Mouse (Mus musculus) hindbrain, embryonic 15.5 days (tissue): ENCODE measurements at regions not wholly inside any gene's neighbourhood (a gene's known extent, or its start where the extent isn't known, plus 50 kb on each side); places are given as distances from the start of the nearest gene placed in this dataset.

Experiments
- ATAC-seq: fragments of 200-750 bp; cut with Nextera tagmentation; 2 replicates; pipeline ENCODE4 v1.8.0; 2017; ENCODE audit warnings: low read depth, moderate number of reproducible peaks, moderate TSS enrichment; ENCODE audit not compliant: low FRiP score
- H3K27ac ChIP-seq: fragments of 300-500 bp; sonication (generic); replicated peaks from 2 replicates; pipeline ENCODE4 v1.5.1; 2015; ENCODE audit warnings: mild to moderate bottlenecking, inconsistent platforms
- H3K27me3 ChIP-seq: fragments of 300-500 bp; sonication (generic); 2 replicates; pipeline ENCODE4 v1.6.1; 2015; ENCODE audit warnings: control low read depth, inconsistent platforms
- H3K36me3 ChIP-seq: fragments of 300-500 bp; sonication (generic); 2 replicates; pipeline ENCODE4 v1.6.1; 2015; ENCODE audit warnings: control low read depth, inconsistent platforms
- H3K4me1 ChIP-seq: fragments of 300-500 bp; sonication (generic); replicated peaks from 2 replicates; pipeline ENCODE4 v1.6.1; 2015; ENCODE audit warnings: control low read depth, inconsistent platforms
- H3K4me2 ChIP-seq: fragments of 300-500 bp; sonication (generic); 2 replicates; pipeline ENCODE4 v1.6.1; 2015; ENCODE audit warnings: moderate library complexity, mild to moderate bottlenecking, inconsistent platforms
- H3K4me3 ChIP-seq: fragments of 300-500 bp; sonication (generic); 2 replicates; pipeline ENCODE4 v1.5.1; 2015; ENCODE audit warnings: mild to moderate bottlenecking, inconsistent platforms
- H3K9ac ChIP-seq: fragments of 300-500 bp; sonication (generic); 2 replicates; pipeline ENCODE4 v1.6.1; 2015; ENCODE audit warnings: inconsistent platforms
- H3K9me3 ChIP-seq: fragments of 300-500 bp; sonication (generic); 2 replicates; pipeline ENCODE4 v1.6.1; 2016; ENCODE audit warnings: control low read depth, inconsistent platforms
- WGBS: fragments of 180-500 bp; shearing (Covaris S2); methylation state at CpG from one replicate; pipeline ENCODE4 v1.1.7; 2015; 5-methylcytosine and 5-hydroxymethylcytosine counted together

GRCm38 (mm10) chr12:16250096-16250495, 360.7 kb downstream of the Lpin1 start:
- H3K9ac ChIP-seq: no peak overlapping the region
- no peaks in the 10 kb centered on the region for H3K9me3 ChIP-seq
- H3K4me1 ChIP-seq: no peaks in the 10 kb centered on the region
- ATAC-seq: no peak
- 92% methylated on average over 5 of the region's 5 CpGs for WGBS
- no peak overlapping the region for H3K4me3 ChIP-seq
- no peaks in the 10 kb centered on the region for H3K36me3 ChIP-seq
- H3K4me2 ChIP-seq: no peak overlapping the region
- H3K27ac ChIP-seq: no peak overlapping the region
- H3K27me3 ChIP-seq: no peaks in the 10 kb centered on the region

GRCm38 (mm10) chr12:16239792-16240191, 371.0 kb downstream of the Lpin1 start:
- no peaks in the 10 kb centered on the region for H3K27me3 ChIP-seq
- H3K9ac ChIP-seq: no peak overlapping the region
- H3K4me3 ChIP-seq: no peak overlapping the region
- no peaks in the 10 kb centered on the region for H3K4me1 ChIP-seq
- WGBS: 79% methylated on average over 5 of the region's 5 CpGs
- no peak overlapping the region for H3K27ac ChIP-seq
- no peaks in the 10 kb centered on the region for H3K9me3 ChIP-seq
- no peaks in the 10 kb centered on the region for H3K36me3 ChIP-seq
- no peak overlapping the region for H3K4me2 ChIP-seq
- ATAC-seq: no peak

DNA sequence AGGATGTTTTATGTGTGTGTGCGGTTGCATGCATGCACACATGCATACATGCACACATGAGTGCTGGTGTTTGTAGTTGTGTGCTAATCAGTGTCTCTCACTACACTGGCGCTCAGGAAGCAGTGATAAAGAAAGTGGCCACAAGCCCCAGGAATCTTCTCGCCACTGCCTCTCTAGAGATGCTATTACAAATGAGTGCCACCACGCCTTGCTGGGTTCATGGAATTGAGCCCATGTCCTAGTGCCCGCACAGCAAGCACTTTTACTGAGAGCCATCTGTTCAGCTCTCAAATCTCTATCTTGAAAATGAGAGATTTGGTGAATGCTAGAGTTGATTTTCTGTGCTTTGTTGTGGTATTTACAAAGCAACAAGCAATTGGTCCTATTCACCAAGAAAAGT, 373.3 kb downstream of the Lpin1 start:
- Histone ChIP-seq H3K4me3 (no peak overlapping the region), H3K4me2 (no peak overlapping the region), H3K36me3 (no peaks in the 10 kb centered on the region), H3K4me1 (no peaks in the 10 kb centered on the region), H3K9ac (no peak overlapping the region), H3K27ac (no peak overlapping the region), H3K27me3 (no peaks in the 10 kb centered on the region), H3K9me3 (no peaks in the 10 kb centered on the region)
- WGBS: 78% methylated on average over 5 of the region's 5 CpGs
- no peak for ATAC-seq

- Histone ChIP-seq H3K27ac (no peak overlapping the region), H3K36me3 (no peaks in the 10 kb centered on the region), H3K4me3 (no peak overlapping the region), H3K4me1 (no peaks in the 10 kb centered on the region), H3K27me3 (no peaks in the 10 kb centered on the region), H3K9ac (no peak overlapping the region), H3K4me2 (no peak overlapping the region), H3K9me3 (no peaks in the 10 kb centered on the region)
- WGBS: 89% methylated on average over 3 of the region's 3 CpGs
- no peak for ATAC-seq
Measured at GRCm38 (mm10) chr12:16233559-16233958, 377.2 kb downstream of the Lpin1 start.

DNA sequence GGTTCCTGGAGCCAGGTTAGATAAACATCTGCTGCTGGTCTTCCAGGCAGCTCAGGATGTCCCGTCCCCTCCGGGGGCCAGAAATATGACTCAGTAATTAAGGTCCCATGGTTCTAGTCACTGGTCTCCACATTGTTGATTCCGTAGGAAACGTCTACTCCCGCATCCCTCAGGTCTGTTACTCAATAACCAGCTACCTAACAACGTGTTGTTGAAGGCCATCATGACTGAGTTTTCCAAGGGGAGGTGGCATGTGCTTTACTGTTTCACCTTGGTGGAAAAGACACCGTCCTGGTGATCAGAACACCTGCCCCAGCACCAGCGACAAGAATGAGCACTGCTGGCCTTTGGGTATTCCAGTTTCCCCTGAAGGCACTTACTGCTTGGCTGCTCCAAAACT, 377.9 kb downstream of the Lpin1 start:
- H3K9me3 ChIP-seq: no peaks in the 10 kb centered on the region
- no peaks in the 10 kb centered on the region for H3K4me1 ChIP-seq
- ATAC-seq: no peak
- no peak overlapping the region for H3K4me2 ChIP-seq
- no peaks in the 10 kb centered on the region for H3K27me3 ChIP-seq
- 91% methylated on average over 8 of the region's 8 CpGs for WGBS
- no peak overlapping the region for H3K9ac ChIP-seq
- no peak overlapping the region for H3K4me3 ChIP-seq
- no peaks in the 10 kb centered on the region for H3K36me3 ChIP-seq
- H3K27ac ChIP-seq: no peak overlapping the region

GRCm38 (mm10) chr12:16232051-16232450, 378.7 kb downstream of the Lpin1 start:
- no peak overlapping the region for H3K9ac ChIP-seq
- H3K27ac ChIP-seq: no peak overlapping the region
- no peaks in the 10 kb centered on the region for H3K27me3 ChIP-seq
- 51% methylated on average over 2 of the region's 2 CpGs for WGBS
- no peaks in the 10 kb centered on the region for H3K4me1 ChIP-seq
- ATAC-seq: no peak
- no peaks in the 10 kb centered on the region for H3K36me3 ChIP-seq
- H3K4me2 ChIP-seq: no peak overlapping the region
- no peaks in the 10 kb centered on the region for H3K9me3 ChIP-seq
- no peak overlapping the region for H3K4me3 ChIP-seq

DNA sequence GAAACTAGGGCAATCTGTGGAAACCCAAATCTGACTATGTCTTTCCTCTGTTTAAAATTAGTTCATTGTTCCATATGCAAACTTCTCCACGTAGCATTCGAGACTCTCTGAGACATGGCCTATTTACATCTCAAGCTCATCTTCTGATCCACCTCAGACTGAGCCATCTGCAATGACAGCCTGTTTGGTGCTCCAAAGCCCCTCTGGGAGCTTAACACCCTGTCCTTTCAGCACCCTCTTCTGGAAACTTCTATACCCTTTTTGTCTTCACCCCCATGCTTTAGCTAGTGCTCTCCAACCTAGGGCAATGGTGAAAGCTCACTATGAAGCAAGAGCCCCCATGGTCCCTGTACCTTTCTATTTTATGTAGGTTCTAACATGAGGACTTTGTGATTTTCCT, 379.7 kb downstream of the Lpin1 start:
- H3K9me3 ChIP-seq: no peaks in the 10 kb centered on the region
- no peaks in the 10 kb centered on the region for H3K27me3 ChIP-seq
- no peak overlapping the region for H3K4me2 ChIP-seq
- WGBS: 78% methylated on average over 2 of the region's 2 CpGs
- no peak overlapping the region for H3K9ac ChIP-seq
- no peak overlapping the region for H3K27ac ChIP-seq
- ATAC-seq: no peak
- H3K36me3 ChIP-seq: no peaks in the 10 kb centered on the region
- no peaks in the 10 kb centered on the region for H3K4me1 ChIP-seq
- H3K4me3 ChIP-seq: no peak overlapping the region

- no peaks in the 10 kb centered on the region for H3K27me3 ChIP-seq
- H3K4me2 ChIP-seq: no peak overlapping the region
- WGBS: 94% methylated on average over 2 of the region's 2 CpGs
- ATAC-seq: no peak
- no peak overlapping the region for H3K27ac ChIP-seq
- no peaks in the 10 kb centered on the region for H3K36me3 ChIP-seq
- peaks cover 7% of the 10 kb centered on the region for H3K4me1 ChIP-seq
- H3K4me3 ChIP-seq: no peak overlapping the region
- no peaks in the 10 kb centered on the region for H3K9me3 ChIP-seq
- no peak overlapping the region for H3K9ac ChIP-seq
Measured at GRCm38 (mm10) chr12:16225428-16225827, 385.3 kb downstream of the Lpin1 start.

GRCm38 (mm10) chr12:16222836-16223450, 387.8 kb downstream of the Lpin1 start:
- H3K9ac ChIP-seq: no peak overlapping the region
- WGBS: 56% methylated on average over 9 of the region's 9 CpGs
- H3K4me1 ChIP-seq: peaks cover 7% of the 10 kb centered on the region
- ATAC-seq: 0 out of 2 replicates have a peak, but pooled peaks have one; percentile 19
- H3K4me2 ChIP-seq: no peak overlapping the region
- no peak overlapping the region for H3K27ac ChIP-seq
- no peaks in the 10 kb centered on the region for H3K9me3 ChIP-seq
- no peaks in the 10 kb centered on the region for H3K27me3 ChIP-seq
- no peaks in the 10 kb centered on the region for H3K36me3 ChIP-seq
- H3K4me3 ChIP-seq: no peak overlapping the region

DNA sequence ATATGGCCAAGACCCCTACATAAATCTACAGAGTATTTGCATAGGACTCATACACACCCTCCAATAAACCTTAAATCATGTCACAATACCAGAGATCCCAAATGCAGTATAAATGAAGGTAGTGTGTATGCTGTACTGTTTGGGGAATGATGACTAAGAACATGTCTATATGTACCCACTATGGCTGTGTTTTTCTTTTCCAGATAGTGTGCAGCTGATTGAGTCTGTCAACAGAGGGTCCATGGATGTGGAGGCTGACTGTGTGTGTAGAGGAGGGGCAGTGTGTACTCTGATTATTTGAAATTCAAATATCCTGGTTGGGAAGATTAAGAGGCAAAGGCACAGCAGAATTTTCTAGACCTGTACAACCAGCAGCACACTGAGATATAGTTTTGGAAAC, 388.6 kb downstream of the Lpin1 start:
- Histone ChIP-seq H3K9me3 (no peaks in the 10 kb centered on the region), H3K9ac (no peak overlapping the region), H3K4me1 (peaks cover 7% of the 10 kb centered on the region), H3K36me3 (no peaks in the 10 kb centered on the region), H3K27ac (no peak overlapping the region), H3K4me3 (no peak overlapping the region), H3K27me3 (no peaks in the 10 kb centered on the region), H3K4me2 (no peak overlapping the region)
- ATAC-seq: no peak

GRCm38 (mm10) chr12:16221142-16221541, 389.6 kb downstream of the Lpin1 start:
- Histone ChIP-seq H3K4me2 (no peak overlapping the region), H3K4me3 (no peak overlapping the region), H3K9ac (no peak overlapping the region), H3K36me3 (no peaks in the 10 kb centered on the region), H3K9me3 (no peaks in the 10 kb centered on the region), H3K27me3 (no peaks in the 10 kb centered on the region), H3K4me1 (peaks cover 7% of the 10 kb centered on the region), H3K27ac (no peak overlapping the region)
- 76% methylated on average over 1 of the region's 1 CpGs for WGBS
- ATAC-seq: no peak

- H3K27ac ChIP-seq: no peak overlapping the region
- no peak overlapping the region for H3K4me2 ChIP-seq
- no peaks in the 10 kb centered on the region for H3K9me3 ChIP-seq
- no peak for ATAC-seq
- H3K4me1 ChIP-seq: peaks cover 7% of the 10 kb centered on the region
- 95% methylated on average over 3 of the region's 3 CpGs for WGBS
- no peak overlapping the region for H3K9ac ChIP-seq
- no peaks in the 10 kb centered on the region for H3K36me3 ChIP-seq
- H3K27me3 ChIP-seq: no peaks in the 10 kb centered on the region
- H3K4me3 ChIP-seq: no peak overlapping the region
Measured at GRCm38 (mm10) chr12:16220561-16220960, 390.2 kb downstream of the Lpin1 start.

DNA sequence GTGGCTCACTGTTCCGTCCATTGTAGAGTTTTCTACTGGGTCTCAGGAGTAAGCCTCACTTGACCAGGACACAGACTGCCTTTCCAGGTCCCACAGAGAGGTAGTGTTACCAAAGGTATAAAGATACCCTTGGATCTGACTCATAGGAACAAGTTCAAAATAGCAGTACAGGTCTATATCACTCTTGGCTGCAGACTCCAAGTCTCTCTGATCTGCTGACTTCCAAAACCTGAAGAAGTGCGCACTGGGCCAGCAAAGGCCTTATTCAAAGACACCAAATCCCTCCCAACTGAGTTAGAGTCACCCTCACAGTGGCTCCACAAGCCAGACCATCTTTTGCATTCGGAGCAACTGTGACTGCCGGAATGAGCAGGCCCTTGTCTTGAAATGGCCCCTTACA, 391.9 kb downstream of the Lpin1 start:
- H3K9me3 ChIP-seq: no peaks in the 10 kb centered on the region
- no peak overlapping the region for H3K4me3 ChIP-seq
- H3K27me3 ChIP-seq: no peaks in the 10 kb centered on the region
- no peak for ATAC-seq
- H3K36me3 ChIP-seq: no peaks in the 10 kb centered on the region
- H3K9ac ChIP-seq: no peak overlapping the region
- 94% methylated on average over 4 of the region's 4 CpGs for WGBS
- no peak overlapping the region for H3K27ac ChIP-seq
- no peak overlapping the region for H3K4me2 ChIP-seq
- H3K4me1 ChIP-seq: peaks cover 7% of the 10 kb centered on the region
